Mouse (Mus musculus): Measurements from ENCODE around the gene Ppp2r1a. TPM values are rescaled to one million over a fixed set of nuclear protein-coding genes. Genes with fewer than 3 reads are reported as not detected.
A peak's percentile ranks its signal among the peaks of the same experiment; 100 is the strongest.

The Ppp2r1a gene
- 431 TPM in 2 replicates for polyA plus RNA-seq (2014; fragmentation: Nextera tagmentation; extraction: Ambion mirVana)

DNA sequence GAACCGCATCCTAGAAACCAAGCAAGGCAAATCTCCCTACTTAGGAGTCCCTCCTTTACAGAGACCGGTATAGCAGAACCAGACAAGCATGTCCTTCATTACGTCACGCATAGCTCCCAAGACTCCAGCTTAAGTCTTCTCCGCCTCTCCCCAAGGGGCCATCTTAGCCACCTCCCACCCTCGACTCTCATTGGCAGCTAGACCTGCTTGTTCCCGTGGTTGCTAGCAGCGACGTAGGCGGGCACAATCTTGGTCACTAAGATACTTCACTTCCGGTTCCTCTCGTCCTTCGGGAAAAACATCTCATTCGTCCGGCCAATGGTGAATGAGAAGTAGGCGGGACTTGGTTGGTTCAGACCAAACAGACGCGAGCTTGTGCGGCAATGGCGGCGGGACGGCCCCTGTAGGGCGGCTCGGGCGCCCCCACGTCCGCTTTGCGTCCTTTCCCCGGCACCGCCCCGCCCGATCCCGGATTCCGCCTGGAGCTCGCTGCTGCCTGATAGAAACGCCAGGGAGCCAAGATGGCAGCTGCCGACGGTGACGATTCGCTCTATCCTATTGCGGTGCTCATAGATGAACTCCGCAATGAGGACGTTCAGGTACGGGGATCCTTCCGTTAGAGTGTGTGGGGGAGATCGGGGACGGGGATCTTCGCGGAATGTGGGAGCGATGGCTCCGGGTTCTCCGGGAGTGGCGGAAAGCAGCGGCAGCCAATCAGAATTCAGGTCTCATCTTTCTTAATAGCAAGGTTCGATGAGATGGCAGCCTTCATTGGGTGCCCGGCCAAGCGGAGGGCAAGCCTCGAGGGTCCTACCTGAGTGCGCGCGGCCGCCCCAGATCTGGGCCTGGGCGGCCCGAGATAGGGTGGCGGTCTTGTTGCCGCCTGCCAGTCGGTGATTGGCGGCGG lies at the start of gene Ppp2r1a:
Ppp2r1a (plus strand) TSS at position 327 of the 907 bp plus-strand sequence.
- WGBS = under 1% methylated on average over 69 of the region's 69 CpGs
- DNase-seq (ENCODE audit: low spot score) = peak; percentile 97
- Histone ChIP-seq H3K27ac (replicated peaks; ENCODE audit: low read depth, low read length) (peak within 1 kb of the TSS; percentile 78), H3K4me3 (ENCODE audit: low read depth, low read length) (peak within 1 kb of the TSS; percentile 68), H3K9ac (ENCODE audit: low read length) (peak within 1 kb of the TSS; percentile 80), H3K4me2 (ENCODE audit: low read depth, severe bottlenecking) (peak within 1 kb of the TSS; percentile 69), H3K4me1 (ENCODE audit: control insufficient read depth, insufficient read depth, low read length) (0 out of 2 replicates have a peak, but pooled peaks cover 3% of the 10 kb centered on the region), H3K27me3 (ENCODE audit: control insufficient read depth, insufficient read depth, low read length) (no peaks in the 10 kb centered on the region), H3K36me3 (ENCODE audit: control insufficient read depth, insufficient read depth, low read length) (no peaks in the 10 kb centered on the region), H3K9me3 (ENCODE audit: control insufficient read depth, low read length) (no peaks in the 10 kb centered on the region)
- ATAC-seq (ENCODE audit: insufficient number of reproducible peaks, low FRiP score, low TSS enrichment, low read depth) = peak; percentile 98

DNA sequence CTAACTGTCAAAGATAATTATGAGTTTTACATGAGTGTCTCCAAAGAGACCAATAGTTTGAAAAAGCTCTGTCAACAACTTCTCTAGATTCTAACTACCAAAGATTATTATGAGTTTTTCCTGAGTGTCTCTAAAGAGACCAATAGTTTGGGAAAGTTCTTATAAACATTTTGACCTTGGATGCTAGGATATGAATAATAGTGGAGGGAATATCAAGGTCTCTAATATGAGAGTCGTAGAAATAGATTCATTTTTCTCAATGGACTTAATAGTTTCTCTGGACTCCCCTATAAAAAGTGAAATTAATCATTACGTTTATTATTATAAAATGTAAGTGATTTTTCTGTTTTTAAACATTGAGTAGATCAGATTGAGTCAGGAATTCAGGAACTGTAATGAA lies 40.1 kb upstream of the Ppp2r1a start, which contains the start of gene Vmn1r231:
Vmn1r231 (minus strand) TSS at position 101 of the 400 bp plus-strand sequence.
- WGBS = 70% methylated on average over 2 of the region's 2 CpGs
- Histone ChIP-seq H3K36me3 (ENCODE audit: control insufficient read depth, insufficient read depth, low read length) (no peaks in the 10 kb centered on the region), H3K27ac (replicated peaks; ENCODE audit: low read depth, low read length) (no peak within 1 kb of the TSS), H3K4me2 (ENCODE audit: low read depth, severe bottlenecking) (no peak within 1 kb of the TSS), H3K27me3 (ENCODE audit: control insufficient read depth, insufficient read depth, low read length) (no peaks in the 10 kb centered on the region), H3K9me3 (ENCODE audit: control insufficient read depth, low read length) (no peaks in the 10 kb centered on the region), H3K9ac (ENCODE audit: low read length) (no peak within 1 kb of the TSS), H3K4me3 (ENCODE audit: low read depth, low read length) (no peak within 1 kb of the TSS), H3K4me1 (ENCODE audit: control insufficient read depth, insufficient read depth, low read length) (no peaks in the 10 kb centered on the region)
- ATAC-seq (ENCODE audit: insufficient number of reproducible peaks, low FRiP score, low TSS enrichment, low read depth) = no peak
- no peak for DNase-seq (ENCODE audit: low spot score)

DNA sequence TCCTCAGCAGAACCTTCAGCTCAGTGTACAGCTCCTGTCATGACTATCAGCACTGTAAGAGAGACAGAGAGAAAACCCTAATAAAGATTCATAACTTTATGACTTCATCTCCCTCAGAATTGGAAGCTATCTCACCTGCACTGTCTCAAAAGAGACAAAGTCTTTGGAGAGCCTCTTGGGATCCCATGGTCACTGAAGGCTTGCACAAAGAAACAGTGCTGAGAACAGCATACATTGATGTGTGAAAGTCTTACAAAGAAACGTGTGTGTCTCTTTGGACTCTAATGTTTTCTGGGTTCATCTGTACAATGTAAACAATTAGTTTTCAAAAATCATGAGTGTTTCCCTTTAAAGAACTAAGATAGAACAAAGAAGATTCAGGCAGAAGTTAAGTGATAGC lies 25.5 kb upstream of the Ppp2r1a start, which contains the start of gene Vmn1r232:
Vmn1r232 (minus strand) TSS at position 101 of the 400 bp plus-strand sequence.
- DNase-seq (ENCODE audit: low spot score) = no peak
- WGBS = 52% methylated on average over 1 of the region's 1 CpGs
- no peak within 1 kb of the TSS for H3K27ac ChIP-seq (replicated peaks; ENCODE audit: low read depth, low read length)
- H3K4me3 ChIP-seq (ENCODE audit: low read depth, low read length) = no peak within 1 kb of the TSS
- no peaks in the 10 kb centered on the region for H3K27me3 ChIP-seq (ENCODE audit: control insufficient read depth, insufficient read depth, low read length)
- no peaks in the 10 kb centered on the region for H3K36me3 ChIP-seq (ENCODE audit: control insufficient read depth, insufficient read depth, low read length)
- no peaks in the 10 kb centered on the region for H3K9me3 ChIP-seq (ENCODE audit: control insufficient read depth, low read length)
- H3K4me2 ChIP-seq (ENCODE audit: low read depth, severe bottlenecking) = no peak within 1 kb of the TSS
- H3K4me1 ChIP-seq (ENCODE audit: control insufficient read depth, insufficient read depth, low read length) = no peaks in the 10 kb centered on the region
- ATAC-seq (ENCODE audit: insufficient number of reproducible peaks, low FRiP score, low TSS enrichment, low read depth) = no peak
- H3K9ac ChIP-seq (ENCODE audit: low read length) = no peak within 1 kb of the TSS

DNA sequence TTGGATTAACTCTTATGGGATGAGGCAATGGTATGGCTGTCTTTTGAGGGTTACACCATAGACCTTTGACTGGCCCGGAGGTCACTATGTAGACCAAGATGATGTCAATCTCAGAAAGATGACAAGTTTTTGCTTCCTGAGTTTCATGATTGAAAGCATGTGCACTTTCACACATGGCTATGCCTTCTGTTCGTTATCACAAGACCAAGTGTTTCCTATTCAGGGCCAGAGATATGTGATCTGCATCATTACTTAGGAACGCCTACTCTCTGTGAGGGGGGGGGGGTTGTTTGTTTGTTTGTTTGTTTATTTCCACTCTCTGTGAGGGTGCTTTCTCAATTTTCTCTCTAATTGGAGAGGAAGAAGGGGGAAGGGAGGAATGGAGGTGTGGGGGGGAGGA lies 885 bp upstream of the Ppp2r1a start:
- Histone ChIP-seq H3K4me1 (ENCODE audit: control insufficient read depth, insufficient read depth, low read length) (0 out of 2 replicates have a peak, but pooled peaks cover 3% of the 10 kb centered on the region), H3K36me3 (ENCODE audit: control insufficient read depth, insufficient read depth, low read length) (no peaks in the 10 kb centered on the region), H3K4me3 (ENCODE audit: low read depth, low read length) (peak overlapping the region; percentile 41), H3K9me3 (ENCODE audit: control insufficient read depth, low read length) (no peaks in the 10 kb centered on the region), H3K4me2 (ENCODE audit: low read depth, severe bottlenecking) (peak overlapping the region; percentile 47), H3K27ac (replicated peaks; ENCODE audit: low read depth, low read length) (peak overlapping the region; percentile 37), H3K27me3 (ENCODE audit: control insufficient read depth, insufficient read depth, low read length) (no peaks in the 10 kb centered on the region), H3K9ac (ENCODE audit: low read length) (peak overlapping the region; percentile 52)
- 52% methylated on average over 3 of the region's 3 CpGs for WGBS
- no peak for DNase-seq (ENCODE audit: low spot score)
- no peak for ATAC-seq (ENCODE audit: insufficient number of reproducible peaks, low FRiP score, low TSS enrichment, low read depth)

DNA sequence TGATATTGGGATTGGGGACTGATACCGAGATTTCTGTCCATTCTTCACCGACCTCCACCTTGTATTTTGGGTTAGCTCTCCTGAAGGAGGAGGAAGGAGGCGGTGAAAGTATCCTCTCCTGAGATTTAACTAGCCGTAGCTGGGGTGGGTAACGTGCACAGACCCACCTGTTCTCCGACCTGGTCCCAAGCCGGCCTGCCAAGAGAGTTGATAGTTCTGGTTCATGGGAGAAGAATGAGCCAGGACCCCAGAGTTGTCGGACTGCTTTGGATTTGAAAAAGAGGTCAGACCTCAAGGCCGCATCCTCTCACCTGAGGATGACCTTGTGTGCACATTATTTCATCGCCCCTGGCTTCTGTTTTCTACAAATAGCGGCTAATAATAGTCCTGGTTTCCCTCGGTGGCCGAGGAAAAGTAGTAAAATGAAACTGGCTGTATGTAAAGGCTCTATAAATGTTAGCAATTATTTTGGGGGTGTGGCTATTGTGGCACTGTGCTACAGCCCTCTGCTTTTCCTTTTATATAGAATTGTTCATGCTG lies 985 bp downstream of the Ppp2r1a start:
- H3K4me3 ChIP-seq (ENCODE audit: low read depth, low read length) = peak overlapping the region; percentile 68
- no peaks in the 10 kb centered on the region for H3K9me3 ChIP-seq (ENCODE audit: control insufficient read depth, low read length)
- no peak for ATAC-seq (ENCODE audit: insufficient number of reproducible peaks, low FRiP score, low TSS enrichment, low read depth)
- no peaks in the 10 kb centered on the region for H3K27me3 ChIP-seq (ENCODE audit: control insufficient read depth, insufficient read depth, low read length)
- peak overlapping the region; percentile 78 for H3K27ac ChIP-seq (replicated peaks; ENCODE audit: low read depth, low read length)
- peak overlapping the region; percentile 69 for H3K4me2 ChIP-seq (ENCODE audit: low read depth, severe bottlenecking)
- peak overlapping the region; percentile 80 for H3K9ac ChIP-seq (ENCODE audit: low read length)
- H3K36me3 ChIP-seq (ENCODE audit: control insufficient read depth, insufficient read depth, low read length) = no peaks in the 10 kb centered on the region; the same call in 1 of the 2 replicates
- 0 out of 2 replicates have a peak, but pooled peaks cover 3% of the 10 kb centered on the region for H3K4me1 ChIP-seq (ENCODE audit: control insufficient read depth, insufficient read depth, low read length)
- WGBS = 1% methylated on average over 13 of the region's 13 CpGs
- peak; percentile 47 for DNase-seq (ENCODE audit: low spot score)

DNA sequence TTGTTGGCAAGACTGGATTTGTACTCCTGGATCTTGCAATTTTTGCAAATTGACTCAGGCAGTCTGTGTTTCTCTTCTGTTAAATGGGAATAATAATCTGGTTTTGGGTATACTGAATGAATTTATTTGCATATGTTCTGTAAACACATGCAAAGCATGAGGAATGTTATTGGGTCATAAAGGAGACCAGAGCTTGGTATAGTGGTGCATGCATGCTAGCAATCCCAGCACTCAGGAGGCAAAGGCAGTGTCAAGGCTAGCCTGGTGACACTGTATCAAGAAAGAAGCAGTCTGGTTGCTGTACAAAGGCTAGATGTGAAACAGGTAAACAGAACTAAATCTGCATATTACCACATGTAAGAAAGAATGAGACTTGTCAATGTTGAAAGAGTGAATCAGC lies 1.5 kb downstream of the Ppp2r1a start:
- no peaks in the 10 kb centered on the region for H3K27me3 ChIP-seq (ENCODE audit: control insufficient read depth, insufficient read depth, low read length)

DNA sequence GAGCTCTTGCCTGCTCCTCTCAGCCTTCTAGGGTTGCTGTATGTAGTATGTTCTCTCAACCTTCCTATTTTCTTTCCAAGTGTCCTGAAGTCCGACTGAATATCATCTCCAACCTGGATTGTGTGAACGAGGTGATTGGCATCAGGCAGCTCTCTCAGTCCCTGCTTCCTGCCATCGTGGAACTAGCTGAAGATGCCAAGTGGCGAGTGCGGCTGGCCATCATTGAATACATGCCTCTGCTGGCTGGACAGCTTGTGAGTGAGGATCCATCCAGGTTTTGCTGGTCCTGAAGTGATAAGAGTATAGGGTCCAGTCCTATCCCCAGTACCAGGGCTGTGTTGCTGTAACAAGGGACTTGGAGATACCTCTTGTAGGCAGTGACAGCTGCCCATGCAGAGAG lies 15.3 kb downstream of the Ppp2r1a start:
- DNase-seq (ENCODE audit: low spot score) (no peak), ATAC-seq (ENCODE audit: insufficient number of reproducible peaks, low FRiP score, low TSS enrichment, low read depth) (no peak)
- H3K27me3 ChIP-seq (ENCODE audit: control insufficient read depth, insufficient read depth, low read length) = no peaks in the 10 kb centered on the region
- 95% methylated on average over 5 of the region's 5 CpGs for WGBS
- H3K27ac ChIP-seq (replicated peaks; ENCODE audit: low read depth, low read length) = no peak overlapping the region
- H3K36me3 ChIP-seq (ENCODE audit: control insufficient read depth, insufficient read depth, low read length) = peaks cover 54% of the 10 kb centered on the region
- no peaks in the 10 kb centered on the region for H3K9me3 ChIP-seq (ENCODE audit: control insufficient read depth, low read length)
- H3K9ac ChIP-seq (ENCODE audit: low read length) = no peak overlapping the region
- no peak overlapping the region for H3K4me2 ChIP-seq (ENCODE audit: low read depth, severe bottlenecking)
- H3K4me1 ChIP-seq (ENCODE audit: control insufficient read depth, insufficient read depth, low read length) = no peaks in the 10 kb centered on the region
- no peak overlapping the region for H3K4me3 ChIP-seq (ENCODE audit: low read depth, low read length)

More for the DNA sequence above, 1.5 kb downstream of the Ppp2r1a start:
- Histone ChIP-seq H3K27ac (replicated peaks; ENCODE audit: low read depth, low read length) (no peak overlapping the region), H3K4me2 (ENCODE audit: low read depth, severe bottlenecking) (peak overlapping the region; percentile 69), H3K4me3 (ENCODE audit: low read depth, low read length) (peak overlapping the region; percentile 68), H3K9me3 (ENCODE audit: control insufficient read depth, low read length) (no peaks in the 10 kb centered on the region), H3K9ac (ENCODE audit: low read length) (peak overlapping the region; percentile 80), H3K36me3 (ENCODE audit: control insufficient read depth, insufficient read depth, low read length) (no peaks in the 10 kb centered on the region; the same call in 1 of the 2 replicates), H3K4me1 (ENCODE audit: control insufficient read depth, insufficient read depth, low read length) (0 out of 2 replicates have a peak, but pooled peaks cover 3% of the 10 kb centered on the region)
- DNase-seq (ENCODE audit: low spot score) = no peak
- no peak for ATAC-seq (ENCODE audit: insufficient number of reproducible peaks, low FRiP score, low TSS enrichment, low read depth)

DNA sequence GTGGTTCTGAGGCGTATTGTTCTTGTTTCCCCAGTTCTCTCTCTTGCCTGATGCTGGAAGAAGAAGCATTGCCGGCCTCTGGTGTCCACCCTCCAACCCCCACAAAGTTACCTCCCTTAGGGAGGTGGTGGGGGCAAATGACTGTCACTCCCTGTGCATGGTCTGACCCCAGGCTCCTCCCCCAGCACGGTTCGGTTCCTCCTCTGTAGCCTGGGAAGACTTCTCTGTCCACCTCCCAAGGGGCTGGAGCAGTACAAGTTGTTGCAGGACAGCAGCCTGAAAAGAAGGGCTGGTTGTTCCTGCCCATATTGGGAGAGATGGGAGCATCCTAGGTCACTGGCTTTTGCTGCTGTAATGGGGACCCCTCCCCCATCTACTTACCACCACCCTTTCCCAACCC lies 20.3 kb downstream of the Ppp2r1a start:
- H3K9me3 ChIP-seq (ENCODE audit: control insufficient read depth, low read length) = no peaks in the 10 kb centered on the region
- 91% methylated on average over 4 of the region's 4 CpGs for WGBS
- H3K27ac ChIP-seq (replicated peaks; ENCODE audit: low read depth, low read length) = no peak overlapping the region
- no peak overlapping the region for H3K9ac ChIP-seq (ENCODE audit: low read length)
- DNase-seq (ENCODE audit: low spot score) = no peak
- no peaks in the 10 kb centered on the region for H3K4me1 ChIP-seq (ENCODE audit: control insufficient read depth, insufficient read depth, low read length)
- H3K27me3 ChIP-seq (ENCODE audit: control insufficient read depth, insufficient read depth, low read length) = no peaks in the 10 kb centered on the region
- no peak overlapping the region for H3K4me2 ChIP-seq (ENCODE audit: low read depth, severe bottlenecking)
- no peak for ATAC-seq (ENCODE audit: insufficient number of reproducible peaks, low FRiP score, low TSS enrichment, low read depth)
- no peak overlapping the region for H3K4me3 ChIP-seq (ENCODE audit: low read depth, low read length)
- H3K36me3 ChIP-seq (ENCODE audit: control insufficient read depth, insufficient read depth, low read length) = peaks cover 37% of the 10 kb centered on the region

Measured in limb, embryonic 11.5 days (tissue).